Mouse (Mus musculus): ENCODE data around the gene Prg3. TPM values are rescaled to one million over a fixed set of nuclear protein-coding genes. Genes with fewer than 3 reads are reported as not detected.

The Prg3 gene
- polyA plus RNA-seq, 1 experiment from 2014 or later: 0.28 TPM

DNA sequence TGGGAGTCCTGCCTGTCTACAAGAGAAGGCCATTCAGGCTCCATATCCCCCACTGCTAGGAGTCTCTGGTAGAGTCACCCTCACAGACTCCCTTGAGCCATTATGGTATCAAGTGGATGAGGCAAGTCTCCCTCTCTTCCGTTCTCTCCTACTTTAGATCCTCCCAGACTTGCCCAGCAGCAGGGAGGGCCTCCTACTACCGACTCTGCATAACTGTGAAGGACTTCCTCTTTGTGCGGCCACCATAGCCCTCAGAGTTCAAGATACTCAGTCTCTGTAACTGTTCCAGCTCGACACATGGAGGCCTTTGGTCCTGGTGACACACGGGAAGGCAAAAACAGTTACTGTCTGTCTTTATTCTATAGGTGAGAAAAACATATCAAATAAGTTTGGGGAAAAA, 39.3 kb downstream of the Prg3 start:
- Histone ChIP-seq H3K9ac (ENCODE audit: low read length) (no peak overlapping the region), H3K36me3 (ENCODE audit: control insufficient read depth, insufficient read depth, low read length) (no peaks in the 10 kb centered on the region), H3K4me1 (ENCODE audit: control insufficient read depth, insufficient read depth, low read length) (no peaks in the 10 kb centered on the region; the same call in 1 of the 2 replicates), H3K4me3 (replicated peaks; ENCODE audit: low read length) (no peak overlapping the region), H3K9me3 (replicated peaks; ENCODE audit: control insufficient read depth, low read length) (no peaks in the 10 kb centered on the region), H3K27ac (ENCODE audit: low read length) (no peak overlapping the region), H3K4me2 (ENCODE audit: low read depth, low read length) (no peak overlapping the region), H3K27me3 (ENCODE audit: control insufficient read depth, insufficient read depth, low read length) (no peaks in the 10 kb centered on the region)
- no peak for ATAC-seq (ENCODE audit: insufficient read depth, low FRiP score)
- WGBS: 62% methylated on average over 5 of the region's 5 CpGs

GRCm38 (mm10) chr2:85029897-85030296, 41.9 kb downstream of the Prg3 start:
- Histone ChIP-seq H3K9me3 (replicated peaks; ENCODE audit: control insufficient read depth, low read length) (no peaks in the 10 kb centered on the region), H3K36me3 (ENCODE audit: control insufficient read depth, insufficient read depth, low read length) (no peaks in the 10 kb centered on the region), H3K4me3 (replicated peaks; ENCODE audit: low read length) (no peak overlapping the region), H3K4me2 (ENCODE audit: low read depth, low read length) (no peak overlapping the region), H3K27ac (ENCODE audit: low read length) (no peak overlapping the region), H3K9ac (ENCODE audit: low read length) (no peak overlapping the region), H3K27me3 (ENCODE audit: control insufficient read depth, insufficient read depth, low read length) (no peaks in the 10 kb centered on the region), H3K4me1 (ENCODE audit: control insufficient read depth, insufficient read depth, low read length) (no peaks in the 10 kb centered on the region; the same call in 1 of the 2 replicates)
- no peak for ATAC-seq (ENCODE audit: insufficient read depth, low FRiP score)
- WGBS: 16% methylated on average over 6 of the region's 6 CpGs

DNA sequence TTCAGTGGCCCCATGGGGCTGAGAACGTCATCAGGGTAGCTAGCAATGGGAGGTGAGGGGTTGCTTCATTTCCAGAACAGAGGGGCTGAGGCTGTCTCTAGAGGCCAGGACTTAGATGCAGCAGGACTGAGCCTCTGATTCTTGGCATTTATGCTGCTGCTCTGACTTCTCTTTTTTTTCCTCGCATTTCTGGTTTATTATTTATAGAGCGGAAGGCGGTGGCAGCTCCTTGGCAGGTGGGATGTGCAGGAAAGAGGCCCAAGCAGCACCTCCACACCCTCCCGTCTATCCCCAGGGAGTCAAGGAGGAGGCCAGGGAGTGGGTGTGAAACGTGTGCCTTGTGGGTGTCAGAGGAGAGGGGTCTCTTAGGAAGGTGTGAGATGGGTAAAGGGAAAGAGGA, 43.0 kb downstream of the Prg3 start:
- Histone ChIP-seq H3K9ac (ENCODE audit: low read length) (no peak overlapping the region), H3K4me1 (ENCODE audit: control insufficient read depth, insufficient read depth, low read length) (no peaks in the 10 kb centered on the region; the same call in 1 of the 2 replicates), H3K36me3 (ENCODE audit: control insufficient read depth, insufficient read depth, low read length) (no peaks in the 10 kb centered on the region), H3K4me3 (replicated peaks; ENCODE audit: low read length) (no peak overlapping the region), H3K27ac (ENCODE audit: low read length) (no peak overlapping the region), H3K9me3 (replicated peaks; ENCODE audit: control insufficient read depth, low read length) (no peaks in the 10 kb centered on the region), H3K4me2 (ENCODE audit: low read depth, low read length) (no peak overlapping the region), H3K27me3 (ENCODE audit: control insufficient read depth, insufficient read depth, low read length) (no peaks in the 10 kb centered on the region)
- ATAC-seq (ENCODE audit: insufficient read depth, low FRiP score): no peak
- WGBS: 55% methylated on average over 6 of the region's 6 CpGs

- WGBS: 70% methylated on average over 2 of the region's 2 CpGs
- no peak for ATAC-seq (ENCODE audit: insufficient read depth, low FRiP score)
These were observed 45.1 kb downstream of the Prg3 start for GRCm38 (mm10) chr2:85033121-85033520.

DNA sequence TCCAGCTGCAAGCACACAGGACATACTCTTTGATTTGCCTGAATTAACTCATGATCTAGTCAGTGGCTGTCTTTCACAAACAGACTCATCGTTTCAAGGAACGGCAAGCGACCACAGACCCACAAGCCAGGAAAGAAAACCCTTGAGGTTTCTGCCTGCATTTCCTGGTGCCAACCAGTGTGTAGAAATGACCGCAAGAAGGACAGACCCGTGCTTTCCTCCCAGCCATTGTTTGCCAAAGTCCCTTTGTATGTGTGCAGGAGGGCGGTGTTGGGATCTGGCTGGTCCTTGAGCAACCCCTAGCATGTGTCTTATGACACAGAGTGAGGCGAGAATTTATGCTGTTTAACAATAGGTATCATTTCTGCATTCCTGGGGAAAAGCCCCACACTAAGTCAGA, 46.2 kb downstream of the Prg3 start:
- Histone ChIP-seq H3K4me1 (ENCODE audit: control insufficient read depth, insufficient read depth, low read length) (peaks cover 14% of the 10 kb centered on the region), H3K27ac (ENCODE audit: low read length) (no peak overlapping the region), H3K9ac (ENCODE audit: low read length) (peak overlapping the region; percentile 26; the same call in 1 of the 2 replicates), H3K36me3 (ENCODE audit: control insufficient read depth, insufficient read depth, low read length) (no peaks in the 10 kb centered on the region), H3K4me3 (replicated peaks; ENCODE audit: low read length) (no peak overlapping the region), H3K9me3 (replicated peaks; ENCODE audit: control insufficient read depth, low read length) (no peaks in the 10 kb centered on the region), H3K27me3 (ENCODE audit: control insufficient read depth, insufficient read depth, low read length) (no peaks in the 10 kb centered on the region), H3K4me2 (ENCODE audit: low read depth, low read length) (no peak overlapping the region)
- ATAC-seq (ENCODE audit: insufficient read depth, low FRiP score): no peak
- 67% methylated on average over 7 of the region's 7 CpGs for WGBS

More at GRCm38 (mm10) chr2:85033121-85033520, 45.1 kb downstream of the Prg3 start:
- H3K4me3 ChIP-seq (replicated peaks; ENCODE audit: low read length): no peak overlapping the region
- no peaks in the 10 kb centered on the region for H3K27me3 ChIP-seq (ENCODE audit: control insufficient read depth, insufficient read depth, low read length)
- H3K9me3 ChIP-seq (replicated peaks; ENCODE audit: control insufficient read depth, low read length): no peaks in the 10 kb centered on the region
- H3K4me1 ChIP-seq (ENCODE audit: control insufficient read depth, insufficient read depth, low read length): peaks cover 8% of the 10 kb centered on the region
- no peak overlapping the region for H3K4me2 ChIP-seq (ENCODE audit: low read depth, low read length)
- no peak overlapping the region for H3K9ac ChIP-seq (ENCODE audit: low read length)
- no peaks in the 10 kb centered on the region for H3K36me3 ChIP-seq (ENCODE audit: control insufficient read depth, insufficient read depth, low read length)
- H3K27ac ChIP-seq (ENCODE audit: low read length): no peak overlapping the region

- H3K4me1 ChIP-seq (ENCODE audit: control insufficient read depth, insufficient read depth, low read length): peaks cover 14% of the 10 kb centered on the region
- H3K36me3 ChIP-seq (ENCODE audit: control insufficient read depth, insufficient read depth, low read length): peaks cover 11% of the 10 kb centered on the region; the same call in 1 of the 2 replicates
- ATAC-seq (ENCODE audit: insufficient read depth, low FRiP score): peak; percentile 32; the same call in 1 of the 2 replicates
- H3K4me2 ChIP-seq (ENCODE audit: low read depth, low read length): peak overlapping the region; percentile 73
- H3K27ac ChIP-seq (ENCODE audit: low read length): peak overlapping the region; percentile 20; the same call in 1 of the 2 replicates
- H3K27me3 ChIP-seq (ENCODE audit: control insufficient read depth, insufficient read depth, low read length): no peaks in the 10 kb centered on the region
- peak overlapping the region; percentile 98 for H3K9ac ChIP-seq (ENCODE audit: low read length)
- 6% methylated on average over 11 of the region's 11 CpGs for WGBS
- H3K4me3 ChIP-seq (replicated peaks; ENCODE audit: low read length): peak overlapping the region; percentile 92
- no peaks in the 10 kb centered on the region for H3K9me3 ChIP-seq (replicated peaks; ENCODE audit: control insufficient read depth, low read length)
These were observed 48.6 kb downstream of the Prg3 start for GRCm38 (mm10) chr2:85036507-85037046.

DNA sequence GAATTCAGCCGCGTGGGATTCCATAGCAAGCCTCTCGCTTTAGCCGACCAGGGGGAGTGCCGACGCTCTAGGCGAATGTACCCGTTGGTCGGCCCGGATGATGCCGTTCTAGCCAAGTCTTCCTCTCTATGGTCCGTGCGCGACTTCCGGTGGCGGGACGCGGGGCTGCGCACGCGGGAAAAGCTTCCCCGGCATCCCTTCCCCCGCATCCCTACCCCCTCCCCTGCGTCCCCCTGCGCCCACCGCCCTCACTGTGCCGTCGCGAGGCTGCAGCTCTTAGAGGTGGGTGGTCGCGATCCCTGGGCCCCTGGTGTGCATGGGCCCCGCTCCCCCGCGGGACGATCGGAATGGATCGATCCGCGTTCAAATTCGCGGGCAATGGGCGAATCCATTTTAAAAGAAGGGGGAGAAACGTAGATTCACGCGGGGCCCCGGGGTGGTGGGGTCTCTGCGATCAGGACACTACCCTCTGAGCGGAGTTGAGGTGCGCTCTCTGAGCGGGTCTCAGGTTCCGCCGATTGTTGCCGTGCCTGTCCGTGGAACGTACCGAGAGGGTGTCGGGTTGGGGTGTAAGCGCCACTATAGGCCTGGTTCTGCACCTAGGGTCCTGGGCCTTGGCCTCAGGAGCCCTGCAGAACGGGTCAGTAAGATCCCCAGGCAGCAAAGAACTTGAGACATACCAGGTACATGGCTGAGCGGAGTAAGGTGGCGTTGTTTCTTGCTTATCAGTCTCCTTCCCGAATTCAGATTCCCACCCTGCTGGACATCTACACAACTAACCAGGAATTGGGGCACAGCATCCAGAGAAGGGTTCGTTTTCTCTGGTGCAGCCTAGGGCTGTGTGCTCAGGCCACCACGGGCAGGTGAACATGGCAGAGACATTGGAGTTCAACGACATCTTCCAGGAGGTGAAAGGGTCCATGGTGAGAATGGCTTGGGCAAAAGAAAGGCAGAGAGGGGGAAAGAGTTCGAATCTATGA, 49.3 kb downstream of the Prg3 start, which contains the start of the genes Ssrp1 and P2rx3:
Gene Ssrp1, plus strand, starts transcription at position 188 of the 980 bp plus-strand sequence.
Gene P2rx3, minus strand, starts transcription at position 416 of the 980 bp plus-strand sequence.
- Histone ChIP-seq H3K9me3 (replicated peaks; ENCODE audit: control insufficient read depth, low read length) (no peaks in the 10 kb centered on the region), H3K4me1 (ENCODE audit: control insufficient read depth, insufficient read depth, low read length) (peaks cover 14% of the 10 kb centered on the region), H3K4me3 (replicated peaks; ENCODE audit: low read length) (peak within 1 kb of the TSS; percentile 92), H3K27ac (ENCODE audit: low read length) (peak within 1 kb of the TSS; percentile 85), H3K4me2 (ENCODE audit: low read depth, low read length) (peak within 1 kb of the TSS; percentile 73), H3K9ac (ENCODE audit: low read length) (peak within 1 kb of the TSS; percentile 98), H3K27me3 (ENCODE audit: control insufficient read depth, insufficient read depth, low read length) (no peaks in the 10 kb centered on the region), H3K36me3 (ENCODE audit: control insufficient read depth, insufficient read depth, low read length) (peaks cover 14% of the 10 kb centered on the region; the same call in 1 of the 2 replicates)
- ATAC-seq (ENCODE audit: insufficient read depth, low FRiP score): peak; percentile 94
- under 1% methylated on average over 66 of the region's 66 CpGs for WGBS

DNA sequence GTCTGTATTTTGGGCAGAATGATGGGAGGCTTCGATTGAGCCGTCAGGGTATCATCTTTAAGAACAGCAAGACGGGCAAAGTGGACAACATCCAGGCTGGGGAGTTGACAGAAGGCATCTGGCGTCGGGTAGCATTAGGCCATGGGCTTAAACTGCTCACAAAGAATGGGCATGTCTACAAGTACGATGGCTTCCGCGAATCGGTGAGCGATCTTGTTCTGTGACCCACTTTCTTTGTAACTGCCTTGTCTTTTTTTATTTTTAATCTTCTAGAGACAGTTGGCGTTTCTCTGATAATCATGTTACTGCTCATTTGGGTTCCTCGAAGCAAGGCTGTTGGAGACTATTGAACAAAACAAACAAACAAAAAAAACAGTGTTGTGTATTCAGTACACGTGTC, 50.3 kb downstream of the Prg3 start:
- H3K4me3 ChIP-seq (replicated peaks; ENCODE audit: low read length): peak overlapping the region; percentile 92
- ATAC-seq (ENCODE audit: insufficient read depth, low FRiP score): no peak
- H3K27ac ChIP-seq (ENCODE audit: low read length): peak overlapping the region; percentile 85; the same call in 1 of the 2 replicates
- H3K4me1 ChIP-seq (ENCODE audit: control insufficient read depth, insufficient read depth, low read length): peaks cover 14% of the 10 kb centered on the region
- H3K9me3 ChIP-seq (replicated peaks; ENCODE audit: control insufficient read depth, low read length): no peaks in the 10 kb centered on the region
- H3K27me3 ChIP-seq (ENCODE audit: control insufficient read depth, insufficient read depth, low read length): no peaks in the 10 kb centered on the region
- peak overlapping the region; percentile 65 for H3K4me2 ChIP-seq (ENCODE audit: low read depth, low read length)
- peaks cover 22% of the 10 kb centered on the region for H3K36me3 ChIP-seq (ENCODE audit: control insufficient read depth, insufficient read depth, low read length)
- 71% methylated on average over 13 of the region's 13 CpGs for WGBS
- H3K9ac ChIP-seq (ENCODE audit: low read length): peak overlapping the region; percentile 98
